Mouse (Mus musculus): ENCODE measurements around the gene Dnaja3.
A peak's percentile ranks its signal among the peaks of the same experiment; 100 is the strongest.
"Not testable (repeated sequence)": the region's sequence is repeated elsewhere in the genome, so short reads cannot be mapped to it uniquely, and the experiment has no call there.

Dnaja3 gene

DNA sequence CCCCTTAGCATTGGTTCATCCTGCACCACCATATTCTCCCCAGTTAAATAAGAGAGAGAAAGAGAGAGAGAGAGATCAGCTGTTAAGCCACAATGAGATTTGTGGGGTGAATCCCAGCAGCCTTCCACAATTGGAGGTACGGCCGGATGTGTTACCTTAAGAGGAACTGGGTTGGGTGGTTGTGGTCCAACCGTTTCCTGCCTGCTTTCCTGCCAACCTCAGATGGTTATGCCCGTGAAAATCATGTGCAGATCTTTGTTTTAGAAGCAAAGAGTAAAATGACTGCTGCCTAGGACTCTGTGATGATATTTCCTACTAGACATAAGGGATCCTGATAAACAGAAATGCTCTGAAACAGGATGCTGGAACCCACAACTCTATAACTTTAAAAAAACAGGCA lies 34.3 kb downstream of the Dnaja3 start:
- DNase-seq, result no peak

DNA sequence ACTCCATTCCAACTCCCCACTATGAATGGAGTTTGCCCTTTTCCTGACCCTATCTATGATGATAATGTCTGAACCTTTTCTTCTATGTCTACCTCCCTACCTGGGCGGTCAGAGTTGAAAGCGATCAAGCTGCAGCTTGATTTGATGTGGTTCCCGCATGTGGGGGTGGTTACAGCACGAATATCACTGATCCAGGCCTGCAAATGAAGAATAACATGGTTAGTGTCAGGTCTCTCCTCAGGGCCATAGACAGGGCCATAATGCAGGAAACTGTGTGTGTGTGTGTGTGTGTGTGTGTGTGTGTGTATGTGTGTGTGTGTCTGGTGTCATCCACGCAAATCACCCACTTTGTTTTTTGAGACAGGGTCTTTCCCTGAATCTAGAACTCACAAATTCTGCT lies 37.0 kb downstream of the Dnaja3 start:
- DNase-seq, result no peak

DNA sequence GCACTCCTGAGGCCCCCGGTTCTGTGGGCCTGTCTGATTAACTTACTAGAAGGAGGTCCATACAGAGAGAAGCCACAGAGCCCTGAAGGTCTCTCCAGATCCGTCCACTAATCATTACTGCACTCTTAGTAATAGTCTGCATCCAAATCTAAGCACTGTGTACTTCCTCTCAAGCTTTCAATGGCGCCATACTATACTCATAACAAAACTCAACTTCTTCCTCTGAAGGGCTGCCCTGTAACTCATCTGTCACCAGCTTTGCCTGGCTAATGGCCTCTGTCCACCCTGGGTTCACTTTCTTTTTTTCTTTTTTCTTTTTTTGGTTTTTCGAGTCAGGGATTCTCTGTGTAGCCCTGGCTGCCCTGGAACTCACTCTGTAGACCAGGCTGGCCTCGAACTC lies 38.3 kb downstream of the Dnaja3 start:
- no peak for DNase-seq

DNA sequence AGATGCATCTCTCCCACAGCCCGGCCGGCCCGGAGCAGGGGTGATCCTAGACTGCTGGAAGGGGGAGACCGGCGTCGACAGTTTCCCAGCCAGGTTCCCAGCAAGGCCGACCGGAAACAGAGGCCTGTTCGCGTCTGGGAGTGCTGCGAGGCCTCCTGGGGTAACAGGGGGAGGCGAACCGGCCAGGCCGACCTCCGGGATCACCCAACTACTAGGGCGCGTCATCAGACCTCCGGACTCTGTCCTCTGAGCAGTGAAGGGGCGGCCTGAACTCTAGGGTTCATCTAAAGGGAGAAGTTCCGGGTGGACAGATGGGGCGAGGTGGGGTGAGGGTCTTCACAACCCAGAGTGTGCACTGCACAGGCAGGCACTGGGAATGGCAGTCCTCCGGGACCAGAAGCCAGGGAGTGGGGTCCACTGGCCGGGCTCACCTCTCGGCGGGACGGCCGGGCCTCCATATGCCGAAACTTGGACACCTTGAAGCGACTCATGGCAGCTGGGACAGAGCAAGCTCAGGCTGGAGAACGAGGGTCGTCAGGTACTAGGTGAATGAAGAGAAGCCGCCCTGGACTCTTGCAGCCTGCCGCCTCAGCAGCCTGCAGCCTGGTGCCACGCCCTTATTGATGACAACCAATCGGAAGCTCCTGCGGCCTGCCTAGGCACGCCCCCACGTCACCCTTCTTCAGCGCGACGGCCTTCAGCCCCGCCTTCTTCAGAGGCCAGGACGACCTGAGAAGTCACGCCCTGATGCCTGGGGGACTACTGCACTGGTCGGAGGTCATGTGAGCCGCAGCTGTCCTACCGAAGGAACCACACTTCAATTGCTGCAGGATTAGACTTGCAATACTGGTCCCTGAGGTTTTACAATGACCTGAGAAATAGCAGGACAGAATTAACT lies 39.6 kb downstream of the Dnaja3 start, which contains the start of gene Coro7:
Coro7 (minus strand) TSS at position 657 of the 898 bp plus-strand sequence.
- DNase-seq, result peak; percentile 96

DNA sequence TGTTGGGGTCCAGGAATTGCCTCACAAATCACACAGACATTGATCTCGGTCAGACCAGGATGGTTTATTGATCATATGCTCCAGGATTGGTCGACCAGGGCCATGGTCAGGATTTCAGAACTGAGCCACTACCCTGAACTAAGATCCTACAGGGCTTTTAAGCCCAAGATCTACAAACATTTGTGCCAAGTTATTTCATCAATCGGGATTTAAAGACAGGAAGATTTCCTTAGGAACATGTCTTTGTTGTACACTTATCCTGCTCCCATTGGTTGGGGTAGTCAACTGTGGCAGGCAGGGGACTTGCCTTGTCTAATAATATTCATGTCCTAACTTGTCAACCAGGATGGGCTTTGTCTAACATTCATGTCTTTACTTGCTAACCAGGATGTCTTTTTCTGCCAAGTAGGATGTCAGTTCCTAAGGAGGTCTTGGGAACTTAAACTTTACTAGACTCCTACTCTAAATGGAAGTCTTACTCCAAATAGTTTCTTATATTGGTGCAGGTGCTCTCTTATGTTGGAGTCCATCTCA lies 41.2 kb downstream of the Dnaja3 start:
- not testable (repeated sequence) for DNase-seq

DNA sequence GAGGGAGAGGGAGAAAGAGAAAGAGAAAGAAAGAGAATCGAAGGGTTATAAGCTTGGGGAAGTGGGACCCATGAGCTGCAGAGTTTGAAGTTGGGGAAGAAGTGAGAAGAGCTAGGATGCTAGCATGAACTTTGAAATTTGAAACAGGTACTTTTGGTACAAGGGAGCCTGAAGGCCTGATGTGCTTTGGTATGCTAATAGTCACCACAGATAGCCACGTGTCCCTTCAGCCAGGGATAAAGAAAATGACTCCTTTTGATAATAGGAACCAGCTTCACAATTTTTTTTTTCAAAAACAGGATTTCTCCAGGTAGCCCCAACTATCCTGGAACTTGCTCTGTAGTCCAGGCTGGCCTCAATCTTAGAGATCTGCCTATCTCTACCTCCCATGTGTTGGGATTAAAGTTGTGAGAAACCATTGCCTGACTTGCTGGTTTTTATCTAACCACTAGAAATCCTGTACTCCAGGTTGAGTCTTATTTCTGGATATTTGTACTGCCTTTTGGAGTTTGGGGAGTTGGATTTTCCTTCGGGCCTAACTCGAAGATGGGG lies 42.9 kb downstream of the Dnaja3 start:
- no peak for DNase-seq

DNA sequence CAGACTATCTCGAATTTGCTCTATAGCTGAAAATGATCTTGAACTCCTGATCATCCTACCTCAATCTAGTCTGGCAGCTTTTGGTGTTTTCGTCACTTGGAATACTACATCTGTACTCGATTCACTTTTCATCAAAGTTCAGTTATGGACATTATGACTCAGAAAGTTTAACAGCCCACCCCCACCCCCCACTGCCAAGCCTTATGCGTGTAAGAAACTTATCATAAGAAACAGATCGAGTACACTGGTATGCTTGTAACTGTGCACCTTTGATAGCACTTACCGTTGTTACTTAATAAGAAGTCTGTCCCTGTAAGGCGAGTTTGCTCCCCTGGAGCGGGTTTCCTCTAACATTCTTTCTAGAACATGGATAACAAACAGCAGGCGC lies 43.4 kb downstream of the Dnaja3 start:
- no peak for DNase-seq

DNA sequence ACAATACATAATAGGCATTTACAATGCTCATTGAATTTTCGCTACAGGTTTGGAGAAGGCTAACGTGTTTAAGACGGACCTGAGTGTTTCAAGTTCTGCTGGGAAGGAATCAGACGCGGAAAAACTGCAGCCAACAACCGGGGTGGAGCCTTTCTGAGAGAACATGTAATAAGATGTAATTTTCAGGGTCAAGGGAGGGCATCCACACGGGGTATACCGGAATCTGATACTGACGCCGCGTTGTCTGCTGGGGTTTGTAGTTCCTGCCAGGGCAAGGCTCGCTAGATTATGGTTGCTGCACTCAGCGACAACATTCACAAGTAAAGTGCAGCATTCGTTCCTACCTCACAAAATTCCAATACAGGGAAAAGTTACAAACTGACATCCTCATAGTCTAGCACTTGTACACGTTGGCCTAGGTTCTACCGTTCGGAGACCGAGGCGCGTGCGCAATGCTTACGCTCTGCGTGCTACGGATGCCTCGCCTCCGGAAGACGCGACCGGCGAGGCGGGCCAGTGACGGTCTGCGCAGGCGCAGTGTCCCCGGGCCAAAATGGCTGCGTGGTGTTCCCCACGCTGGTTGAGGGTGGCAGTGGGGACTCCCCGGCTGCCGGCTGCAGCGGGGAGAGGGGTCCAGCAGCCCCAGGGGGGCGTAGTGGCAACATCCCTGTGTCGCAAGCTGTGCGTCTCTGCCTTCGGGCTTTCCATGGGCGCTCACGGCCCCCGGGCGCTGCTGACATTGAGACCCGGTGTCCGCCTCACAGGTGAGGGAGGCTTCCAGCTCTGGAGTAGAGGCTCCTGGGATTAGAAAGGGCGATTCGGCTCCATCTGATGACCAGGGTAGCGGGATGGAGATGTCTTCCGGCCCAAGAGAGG lies 44.0 kb downstream of the Dnaja3 start:
- peak; percentile 97 for DNase-seq

DNA sequence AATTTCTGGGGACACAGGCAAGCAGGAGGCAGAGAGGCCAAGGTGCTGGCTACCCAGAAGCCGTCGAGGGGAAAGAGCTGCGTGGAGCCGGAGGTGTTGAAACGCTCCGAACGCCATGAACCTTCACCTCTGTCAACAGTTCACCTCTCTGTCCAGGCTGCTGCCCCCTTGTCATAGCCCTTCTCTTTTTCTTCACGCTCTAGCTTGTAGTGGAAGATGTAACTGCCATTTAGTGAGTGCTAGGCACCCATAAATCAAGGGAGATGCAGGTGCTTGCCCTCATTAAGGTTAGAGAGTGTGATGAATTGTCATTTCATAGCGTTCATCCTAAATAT lies 44.6 kb downstream of the Dnaja3 start:
- no peak for DNase-seq

DNA sequence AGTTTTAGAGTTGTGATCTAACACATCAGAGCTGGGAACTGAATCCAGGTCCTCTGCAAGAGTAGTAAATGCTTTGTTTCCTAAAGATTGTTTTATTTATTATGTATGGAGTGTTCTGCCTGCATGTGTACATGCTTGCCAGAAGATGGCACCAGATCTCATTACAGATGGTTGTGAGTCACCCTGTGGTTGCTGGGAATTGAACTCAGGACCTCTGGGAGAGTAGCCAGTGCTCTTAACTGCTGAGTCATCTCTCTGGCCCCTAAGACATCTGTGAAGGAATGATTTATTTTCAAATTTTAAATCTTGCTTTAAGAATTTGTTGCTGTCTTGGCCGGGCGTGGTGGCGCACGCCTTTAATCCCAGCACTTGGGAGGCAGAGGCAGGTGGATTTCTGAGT lies 49.6 kb downstream of the Dnaja3 start:
- DNase-seq, result not testable (repeated sequence)

DNA sequence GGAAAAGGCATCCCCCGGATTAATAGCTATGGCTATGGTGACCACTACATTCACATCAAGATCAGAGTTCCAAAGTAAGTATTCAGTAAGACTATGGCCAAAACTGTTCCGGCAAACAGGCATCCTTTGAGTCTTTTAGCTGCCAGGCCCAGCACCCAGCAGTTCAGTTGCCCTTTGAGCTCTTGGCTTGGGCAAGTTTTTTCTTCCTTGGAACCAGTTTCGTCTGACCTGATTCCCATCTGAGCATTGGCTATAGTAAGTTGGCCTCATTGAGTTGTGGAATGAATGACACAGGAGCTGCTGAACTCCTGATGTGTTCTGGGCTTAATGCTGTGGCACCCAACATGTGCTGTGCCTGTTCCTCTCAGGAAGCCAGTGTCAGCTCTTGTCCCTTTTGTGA lies 61.4 kb downstream of the Dnaja3 start:
- DNase-seq, result peak; percentile 33

DNA sequence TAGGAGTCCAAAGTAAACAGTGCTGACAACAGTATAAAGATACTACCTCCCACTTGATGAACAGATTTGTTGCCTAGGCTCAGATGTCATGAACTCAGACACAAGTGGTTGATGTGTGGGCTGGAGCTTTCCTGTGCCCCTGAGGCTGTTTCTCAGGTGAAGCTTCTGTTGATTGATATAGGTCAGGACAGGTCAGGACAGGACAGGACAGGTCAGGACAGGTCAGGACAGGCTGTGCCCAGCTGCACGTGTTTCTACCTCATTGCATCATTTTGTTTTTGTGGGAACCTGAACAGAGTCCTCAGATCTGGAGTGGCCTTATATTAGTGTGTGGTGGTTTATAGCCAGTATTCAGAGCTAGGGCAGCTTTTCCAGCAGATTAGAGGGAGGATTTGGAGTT lies 62.9 kb downstream of the Dnaja3 start:
- DNase-seq, result no peak

DNA sequence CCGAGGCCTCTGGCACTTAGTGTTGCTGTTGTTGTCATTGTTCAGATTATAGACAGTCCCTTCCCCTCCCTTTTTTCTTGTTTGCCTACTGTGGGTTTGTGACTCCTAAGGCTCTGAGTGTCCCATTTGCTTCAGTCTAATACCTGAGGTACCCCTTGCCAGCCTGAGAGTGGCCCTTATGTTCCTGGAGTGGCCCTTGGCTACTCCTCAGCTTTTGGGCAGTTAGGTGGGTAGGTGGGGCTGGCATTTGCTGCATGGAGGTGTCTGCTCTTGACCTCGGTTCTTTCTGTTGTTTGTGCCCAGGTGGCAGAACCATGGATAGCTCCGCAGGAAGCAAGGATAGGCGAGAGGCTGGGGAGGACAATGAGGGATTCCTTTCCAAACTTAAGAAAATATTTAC lies 65.8 kb downstream of the Dnaja3 start:
- no peak for DNase-seq

DNA sequence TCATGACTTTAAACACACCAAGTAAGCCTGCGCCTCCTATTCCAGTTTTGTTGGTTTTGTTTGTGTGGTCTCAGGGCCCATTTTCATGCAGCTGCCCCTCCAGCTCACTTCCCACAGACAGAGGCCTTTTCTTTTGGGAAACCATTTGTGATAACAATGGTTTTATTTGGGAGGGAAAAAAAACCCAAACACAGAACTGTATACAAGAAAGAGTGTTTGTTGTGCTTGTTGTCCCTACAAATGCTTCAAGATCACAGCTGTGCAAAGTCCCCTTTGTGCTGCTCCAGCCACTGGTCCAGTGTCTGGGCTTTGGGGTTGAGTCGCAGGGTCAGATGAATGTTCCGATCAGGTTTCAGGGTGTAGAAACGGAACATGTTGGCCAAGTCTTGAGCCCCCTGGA lies 71.4 kb downstream of the Dnaja3 start:
- DNase-seq, result no peak

DNA sequence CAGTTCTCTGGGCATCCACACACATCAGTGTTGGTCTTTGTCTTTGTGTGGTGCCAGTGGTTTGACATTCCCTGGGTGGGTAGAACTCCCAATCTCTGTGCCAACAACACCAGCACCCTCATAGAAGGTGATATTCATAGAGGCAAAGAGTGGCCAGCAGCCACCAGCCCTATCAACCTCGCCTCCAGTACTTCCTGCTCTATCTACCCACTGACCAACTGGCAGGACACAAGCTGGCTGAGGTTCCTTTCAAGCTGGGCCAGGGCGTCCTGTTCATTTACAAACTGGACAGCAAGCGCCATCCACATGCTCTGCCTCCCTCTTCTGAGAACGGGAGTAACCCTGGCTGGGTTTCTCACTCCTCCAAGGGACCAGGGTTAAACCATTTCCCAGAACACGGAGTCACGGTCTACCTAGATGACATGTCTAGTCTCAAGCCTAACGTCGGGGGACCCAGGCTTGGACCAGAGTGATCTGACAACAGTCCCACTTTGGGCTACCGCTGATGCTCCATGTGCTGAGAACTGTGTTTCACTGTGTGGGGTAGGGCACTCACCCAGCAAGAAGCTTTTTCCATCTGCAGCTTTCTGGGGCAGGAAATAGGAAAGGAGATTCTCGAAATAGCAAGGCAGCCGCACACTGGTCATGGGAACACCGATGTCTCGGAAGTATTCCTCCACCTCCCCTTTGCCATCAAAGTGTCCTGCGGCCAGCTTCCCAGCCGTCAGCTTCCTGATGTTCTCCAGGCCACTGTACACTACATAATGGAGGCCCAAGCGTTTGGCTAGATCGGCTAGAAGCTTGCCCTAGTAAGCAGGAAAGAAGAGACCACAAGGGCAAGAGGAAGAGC lies 74.3 kb downstream of the Dnaja3 start:
- DNase-seq, result no peak

DNA sequence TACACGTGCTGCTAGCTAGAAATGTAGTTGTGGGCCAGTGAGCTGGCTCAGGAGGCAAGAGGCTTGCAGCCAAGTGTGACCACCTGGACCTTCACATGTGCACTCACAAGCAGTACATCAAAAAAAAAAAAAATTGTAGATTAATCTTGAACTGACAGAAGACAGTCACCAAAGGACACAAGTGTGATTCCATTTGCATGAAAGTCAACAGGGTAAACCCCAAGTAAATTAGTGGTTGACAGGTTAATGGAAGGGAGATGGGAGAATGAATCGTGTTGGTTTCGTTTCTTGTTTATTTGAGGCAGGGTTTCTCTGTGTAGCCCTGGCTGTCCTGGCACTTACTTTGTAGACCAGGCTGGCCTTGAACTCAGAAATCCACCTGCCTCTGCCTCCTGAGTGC lies 78.1 kb downstream of the Dnaja3 start:
- no peak for DNase-seq

DNA sequence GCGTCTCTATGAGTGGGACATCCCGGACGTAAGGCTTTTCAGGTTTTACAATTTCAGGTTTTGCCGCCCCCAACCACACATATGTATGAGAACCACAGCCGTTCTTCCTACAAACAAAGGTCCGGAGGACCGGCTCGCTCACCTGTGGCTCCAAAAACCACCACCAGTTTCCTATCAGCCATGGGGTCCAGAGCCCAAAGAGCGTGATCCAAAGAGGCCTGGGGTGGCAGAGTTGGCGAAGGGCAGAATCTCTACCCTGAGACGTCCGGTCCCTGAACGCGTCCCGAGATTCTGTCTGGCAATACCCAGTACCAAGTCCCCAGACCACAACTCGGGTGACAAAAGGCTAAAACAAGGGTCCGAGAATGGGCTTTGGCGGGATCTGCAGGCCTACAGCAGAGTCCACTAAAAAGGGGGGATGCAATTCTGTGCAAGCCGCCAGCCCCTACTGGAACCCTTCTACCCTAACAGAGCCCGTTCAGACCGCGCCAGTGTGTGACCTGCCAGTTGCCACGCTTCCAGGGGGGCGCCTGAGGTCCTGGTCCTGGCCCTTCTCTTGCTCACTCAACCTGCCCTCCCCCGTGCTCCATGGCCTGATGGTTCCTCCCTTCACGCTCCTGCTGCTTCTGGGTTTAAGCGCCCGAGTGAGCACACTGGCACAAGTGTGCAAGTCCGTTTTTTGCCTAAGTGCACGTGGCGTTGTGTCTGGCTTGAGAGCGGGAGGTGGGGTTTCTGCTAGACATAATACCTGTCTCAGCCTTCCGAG lies 79.1 kb downstream of the Dnaja3 start, which contains the start of gene Nmral1:
Nmral1 (minus strand) TSS at position 604 of the 766 bp plus-strand sequence.
- DNase-seq, result peak; percentile 73

DNA sequence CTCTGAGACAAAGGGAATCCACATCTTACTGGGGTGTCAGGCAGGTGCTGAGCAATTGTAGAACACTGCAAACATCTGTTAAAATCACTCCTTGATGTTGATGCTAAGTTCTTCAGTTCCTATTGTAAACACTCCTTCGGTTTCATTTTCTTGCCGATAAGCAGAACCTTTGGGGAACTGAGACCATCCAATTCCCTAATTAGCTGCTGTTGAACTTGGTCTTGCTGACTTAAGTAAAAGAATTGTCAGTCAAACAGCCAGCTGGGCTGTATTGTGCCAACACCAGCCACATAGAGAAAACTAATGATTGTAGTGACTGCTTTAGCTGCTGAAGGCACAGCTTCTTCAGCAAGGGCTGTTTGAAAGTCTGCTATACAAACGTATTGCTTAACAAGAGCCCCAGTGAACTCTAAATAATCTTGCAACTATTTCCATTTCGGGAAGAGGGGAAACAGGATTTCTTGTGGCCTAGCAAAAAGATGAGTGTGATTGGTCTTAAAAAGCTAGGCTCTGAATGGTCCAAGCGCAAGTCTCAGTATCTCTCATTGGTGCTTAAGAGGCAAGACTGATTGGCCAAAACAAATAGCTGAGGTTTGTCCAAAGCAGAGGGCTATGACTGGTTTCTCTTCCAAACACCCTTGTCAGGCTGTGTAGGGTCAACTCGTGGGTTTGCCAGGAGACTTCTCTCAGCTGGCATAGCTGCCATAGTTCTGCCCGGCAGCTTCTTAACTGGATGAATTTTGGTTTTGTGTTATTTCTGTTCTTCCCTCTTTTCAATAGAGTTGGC lies 82.5 kb downstream of the Dnaja3 start:
- DNase-seq, result no peak

DNA sequence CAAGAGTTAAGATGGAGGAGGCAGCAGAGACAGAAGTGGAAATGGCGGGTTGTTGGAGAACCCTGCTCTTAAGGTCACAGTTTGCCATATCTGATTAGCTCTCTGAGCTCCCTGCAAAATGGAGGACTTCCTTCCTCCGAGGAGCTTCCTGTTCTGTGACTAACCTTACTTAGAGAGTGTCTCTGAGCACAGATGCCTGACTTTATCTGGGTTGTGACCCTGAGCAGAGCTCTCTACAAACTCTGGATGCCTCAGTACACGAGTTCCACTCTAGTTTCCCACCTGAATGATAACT lies 83.1 kb downstream of the Dnaja3 start:
- DNase-seq, result no peak

DNA sequence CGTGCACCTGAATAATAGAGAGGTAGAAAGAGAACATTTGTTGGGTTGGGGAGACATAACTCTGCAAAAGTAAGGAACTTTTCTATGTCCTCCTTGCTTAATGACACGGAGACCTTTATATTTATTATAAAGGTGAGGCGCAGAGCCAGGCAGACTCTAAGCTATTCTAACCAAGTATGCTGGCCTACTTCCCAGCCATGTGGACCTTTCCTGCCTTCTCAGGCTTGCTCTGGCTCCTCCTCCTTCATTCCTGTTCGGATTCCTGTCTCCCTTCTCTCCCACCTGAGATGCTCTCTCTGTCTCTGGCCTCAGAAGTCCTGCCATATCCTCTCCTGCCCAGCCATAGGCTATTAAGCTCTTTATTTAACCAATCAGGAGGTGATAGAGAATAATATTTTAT lies 85.5 kb downstream of the Dnaja3 start:
- DNase-seq, result peak; percentile 28
